Mouse (Mus musculus) cerebellum, adult 11-12 months (tissue): ENCODE results near the gene Hoxb6.

ENCODE experiments used
- DNase-seq: peaks from one replicate; pipeline ENCODE4 v3.0.0; 2022

The Hoxb6 gene

GRCm38 (mm10) chr11:96291681-96292564 lies at the start of gene Hoxb6:
Gene Hoxb6, plus strand, starts transcription at chr11:96292476.
- DNase-seq = no peak

- no peak for DNase-seq
Measured at GRCm38 (mm10) chr11:96250901-96251300, 41.4 kb upstream of the Hoxb6 start.

GRCm38 (mm10) chr11:96251480-96252031 lies 40.7 kb upstream of the Hoxb6 start:
- no peak for DNase-seq

DNA sequence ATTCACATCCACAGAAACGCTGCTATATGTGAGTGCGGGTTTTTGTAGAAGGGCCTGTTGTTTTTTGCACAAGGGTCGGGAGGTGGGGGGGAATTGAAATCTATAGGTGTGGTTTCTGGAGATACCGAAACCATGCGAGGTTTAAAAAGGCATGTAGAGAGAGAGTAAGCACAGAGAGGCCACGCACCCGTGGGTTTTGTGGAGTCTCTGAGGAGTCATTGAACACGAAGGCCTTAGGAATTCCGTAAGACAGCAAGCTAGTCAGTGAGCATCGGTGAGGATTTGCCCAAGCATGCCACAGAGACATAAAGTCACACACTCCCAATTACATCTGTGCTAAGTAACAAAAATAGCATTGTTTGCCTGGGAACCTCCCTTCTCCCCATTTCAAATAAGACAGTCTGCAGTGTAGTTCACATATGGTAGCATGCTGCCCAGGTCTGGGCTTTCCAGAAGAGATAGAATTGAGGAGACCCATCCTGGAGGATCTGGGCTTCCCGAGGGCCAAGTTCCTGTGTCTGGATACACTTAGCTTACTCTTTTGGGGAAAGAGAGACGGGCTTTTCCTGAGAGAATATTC lies 39.6 kb upstream of the Hoxb6 start:
- DNase-seq = no peak

GRCm38 (mm10) chr11:96254221-96254620 lies 38.1 kb upstream of the Hoxb6 start:
- no peak for DNase-seq

- no peak for DNase-seq
Measured at GRCm38 (mm10) chr11:96255111-96255995, 36.9 kb upstream of the Hoxb6 start.

DNA sequence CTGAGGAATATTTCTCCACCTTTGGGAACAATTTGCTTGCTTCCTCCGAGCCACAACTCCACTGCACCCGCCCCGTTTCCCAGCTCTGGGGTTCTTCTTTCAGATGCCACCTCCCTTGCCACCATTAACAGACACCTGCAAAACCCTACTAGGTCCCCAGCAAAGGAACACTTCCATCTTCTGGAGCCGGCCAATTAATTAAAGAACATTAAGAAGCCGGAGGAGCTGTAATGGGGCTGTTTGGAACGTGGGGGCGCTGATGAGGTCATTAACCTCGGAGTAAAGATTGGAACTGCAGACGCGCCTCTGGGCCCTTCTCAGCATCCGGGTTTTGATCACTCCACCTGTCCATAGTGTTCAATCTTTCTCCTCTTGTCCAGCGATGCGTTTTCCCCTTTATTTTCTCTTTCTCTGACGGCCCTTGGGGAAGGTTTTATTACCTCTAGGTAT lies 36.3 kb upstream of the Hoxb6 start:
- DNase-seq = no peak

DNA sequence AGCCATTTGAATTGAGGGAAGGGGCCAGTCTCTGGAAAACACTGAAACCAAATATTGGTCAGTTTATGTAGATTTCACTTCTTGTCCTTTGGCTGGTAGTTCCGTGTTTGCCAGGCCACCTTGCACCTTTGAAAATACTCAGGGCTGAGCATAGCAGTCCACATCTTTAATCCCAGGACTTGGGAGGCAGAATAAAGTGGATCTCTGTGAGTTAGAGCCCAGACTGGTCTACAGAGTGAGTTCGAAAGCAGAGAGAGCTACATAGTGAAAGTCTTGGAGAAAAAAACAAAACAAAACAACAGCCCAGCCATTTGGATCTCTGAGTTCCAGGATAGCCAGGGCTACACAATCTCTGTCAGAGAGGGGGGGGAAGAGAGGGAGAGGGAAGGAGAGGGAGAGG lies 35.1 kb upstream of the Hoxb6 start:
- DNase-seq = no peak

GRCm38 (mm10) chr11:96259038-96259437 lies 33.2 kb upstream of the Hoxb6 start:
- DNase-seq = no peak

- no peak for DNase-seq
Measured at GRCm38 (mm10) chr11:96259511-96259910, 32.8 kb upstream of the Hoxb6 start.

DNA sequence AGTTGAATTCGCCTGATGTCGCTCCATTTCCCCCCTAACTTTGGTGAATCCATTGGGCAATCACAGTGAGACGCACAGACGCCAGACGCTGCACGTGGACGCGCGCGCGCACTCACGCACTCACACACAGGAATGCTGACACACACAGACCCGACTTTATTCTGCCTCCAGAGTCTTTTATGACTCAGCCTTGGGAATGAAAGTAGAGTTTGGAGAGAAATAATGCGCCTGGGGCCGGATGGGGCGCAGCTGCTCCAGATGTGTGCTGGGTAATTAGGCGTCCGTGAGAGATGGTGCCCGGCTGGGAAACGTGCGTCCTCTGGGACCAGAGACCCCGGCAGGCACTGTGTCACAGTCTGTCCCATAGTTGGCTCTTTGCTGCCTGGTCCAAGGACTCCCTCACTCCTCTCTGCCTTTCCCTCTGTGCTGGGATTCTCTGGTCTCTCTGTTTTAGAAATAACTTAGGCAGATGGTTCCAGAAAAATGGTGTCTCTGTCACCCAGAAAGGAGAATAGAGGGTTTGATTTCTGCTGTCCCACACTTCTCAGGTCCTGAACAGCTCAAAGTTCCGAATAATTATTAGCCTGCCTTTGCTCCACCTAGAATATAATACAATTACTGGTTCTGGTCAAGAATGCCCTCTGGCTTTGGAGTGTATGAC lies 31.8 kb upstream of the Hoxb6 start:
- no peak for DNase-seq

DNA sequence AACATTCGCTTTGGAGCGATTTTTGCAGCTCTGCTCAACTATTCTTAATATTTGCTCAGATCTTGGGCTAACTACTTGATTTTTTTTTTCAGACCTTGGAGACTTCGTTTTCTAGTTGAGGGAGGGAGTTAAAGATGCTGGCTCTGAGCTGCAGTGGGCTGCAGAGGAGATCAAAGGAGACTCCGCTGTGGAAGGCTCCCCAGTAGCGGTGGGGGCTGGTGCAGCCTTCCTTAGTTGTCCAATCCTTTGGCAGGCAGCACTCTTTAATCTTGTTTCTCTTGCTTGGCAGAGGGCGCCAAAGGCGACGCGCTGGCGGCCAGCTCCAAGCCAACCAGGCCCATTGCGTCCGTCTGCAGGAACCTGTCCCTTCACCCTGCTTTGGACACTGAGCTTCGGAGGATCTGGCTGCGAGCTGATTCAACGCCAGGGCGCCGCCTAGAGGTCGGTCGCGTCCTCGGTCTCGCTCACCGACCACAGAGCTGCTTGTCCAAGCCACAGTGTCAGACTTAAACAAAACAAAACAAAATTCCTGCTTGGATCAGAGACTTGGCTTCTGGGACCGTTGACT lies 30.9 kb upstream of the Hoxb6 start:
- DNase-seq = no peak

DNA sequence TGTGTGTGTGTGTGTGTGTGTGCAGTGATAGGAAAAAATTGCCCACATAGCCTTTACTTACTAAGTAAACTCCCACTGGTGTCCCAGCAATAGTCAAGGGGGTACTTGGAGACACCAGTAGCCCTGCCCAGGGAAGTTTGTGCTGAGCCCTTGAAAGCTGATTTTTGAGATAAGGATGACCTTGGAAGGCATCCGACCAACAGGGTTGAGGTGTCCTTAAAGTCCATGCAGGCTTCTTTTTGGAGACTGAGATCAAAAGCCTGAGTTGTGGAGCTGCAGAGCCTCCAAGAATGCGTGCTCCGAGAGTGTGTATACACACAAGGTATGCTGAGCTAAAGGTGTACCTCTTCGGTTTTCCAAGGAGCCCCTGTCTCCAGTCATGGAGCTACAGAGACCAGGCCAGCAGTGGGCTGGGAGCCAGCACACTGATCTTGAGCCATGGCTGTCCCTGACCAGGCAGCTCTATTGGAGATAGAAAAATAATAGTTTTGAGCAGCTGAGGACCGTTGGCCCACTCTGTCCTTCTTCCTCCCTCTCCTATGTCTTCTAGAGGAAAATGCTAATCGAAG lies 29.9 kb upstream of the Hoxb6 start:
- DNase-seq = no peak

GRCm38 (mm10) chr11:96263636-96264389 lies 28.5 kb upstream of the Hoxb6 start:
- no peak for DNase-seq

DNA sequence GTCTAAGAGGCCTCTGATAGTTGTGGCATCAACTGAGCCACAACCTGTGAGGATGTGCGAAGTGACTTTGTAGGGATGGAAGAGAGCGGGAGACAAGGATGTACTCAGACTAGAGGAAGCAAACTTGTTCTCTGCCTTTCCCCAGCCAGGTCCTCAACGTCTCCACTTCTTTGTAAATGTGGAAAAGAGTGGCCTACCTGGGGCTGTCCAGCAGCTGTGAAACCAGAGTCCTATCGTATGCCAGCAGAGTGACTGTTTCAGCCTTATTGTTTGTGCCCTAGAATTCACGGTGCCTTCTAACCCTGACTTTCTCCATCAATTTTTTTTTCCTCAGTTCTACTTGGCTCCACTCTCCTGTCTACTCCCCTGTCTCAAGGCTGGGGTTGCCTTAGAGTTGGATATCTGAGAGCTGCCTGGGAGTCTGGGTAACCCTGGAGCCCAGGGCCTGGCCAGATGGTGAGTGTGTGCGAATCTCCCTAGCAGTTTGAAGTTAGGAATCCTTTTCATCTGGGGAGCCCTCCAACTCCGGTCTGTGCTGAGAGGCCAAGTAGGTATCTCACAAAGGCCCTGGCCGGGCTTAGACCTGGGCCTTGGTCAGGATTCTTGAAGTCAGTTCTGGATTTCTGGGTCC lies 27.8 kb upstream of the Hoxb6 start:
- DNase-seq = no peak

DNA sequence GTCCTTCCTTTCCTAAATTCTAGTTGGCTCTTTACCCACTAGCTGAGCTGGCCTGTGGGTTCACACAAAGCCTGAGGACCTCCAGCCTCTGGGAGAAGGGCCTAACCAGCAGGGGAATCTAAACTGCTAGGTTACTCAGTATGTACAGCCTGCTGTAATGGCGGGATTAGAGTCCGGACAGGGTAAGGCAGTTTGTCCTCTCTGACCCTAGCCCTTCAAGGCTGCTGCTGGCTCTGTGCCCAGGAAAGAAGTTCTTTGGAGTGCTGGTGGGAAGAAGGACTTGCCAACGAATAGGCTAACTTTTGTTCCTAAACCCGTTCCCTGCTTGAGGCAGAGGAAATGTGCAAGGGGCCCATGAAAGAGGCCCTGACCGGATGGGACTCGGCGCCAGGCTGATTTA lies 26.3 kb upstream of the Hoxb6 start:
- no peak for DNase-seq

- no peak for DNase-seq
Measured at GRCm38 (mm10) chr11:96267021-96267920, 25.0 kb upstream of the Hoxb6 start.

GRCm38 (mm10) chr11:96268031-96268745 lies 24.1 kb upstream of the Hoxb6 start:
- no peak for DNase-seq

DNA sequence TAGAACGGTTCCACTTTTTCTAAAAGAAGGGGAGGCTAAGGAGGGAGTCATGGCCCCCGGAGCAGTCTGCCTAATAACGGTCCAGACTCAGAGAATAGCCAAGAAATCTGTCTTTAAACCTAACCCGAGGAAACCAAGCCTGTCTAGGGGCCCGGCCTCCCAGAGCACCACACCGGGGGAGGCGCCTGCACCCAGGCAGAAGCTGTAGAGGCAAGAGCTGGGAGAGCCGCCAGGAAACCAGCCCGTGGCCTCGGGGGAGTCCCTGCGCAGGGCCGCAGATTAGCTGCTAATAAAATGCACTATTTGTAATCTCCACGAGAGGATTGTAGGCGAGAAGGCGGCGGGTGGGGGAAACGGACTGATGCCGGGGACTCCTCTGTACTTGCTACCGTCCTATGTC lies 22.4 kb upstream of the Hoxb6 start:
- DNase-seq = no peak
